Mouse (Mus musculus) heart, embryonic 10.5 days (tissue): ENCODE results near the gene Vdr. TPM values are rescaled to one million over a fixed set of nuclear protein-coding genes. Genes with fewer than 3 reads are reported as not detected.

Experiments
- DNase-seq: peaks from one replicate; pipeline ENCODE4 v3.0.0-alpha.2; 2017; ENCODE audit warnings: low spot score
- H3K27ac ChIP-seq: fragments of 300-500 bp; sonication (generic); 2 replicates; pipeline ENCODE4 v1.5.1; 2016; ENCODE audit warnings: mild to moderate bottlenecking
- H3K27me3 ChIP-seq: fragments of 300-500 bp; sonication (generic); 2 replicates; pipeline ENCODE4 v1.6.1; 2016; ENCODE audit warnings: mild to moderate bottlenecking; ENCODE audit not compliant: poor library complexity, insufficient read depth, severe bottlenecking
- H3K36me3 ChIP-seq: fragments of 300-500 bp; sonication (generic); 2 replicates; pipeline ENCODE4 v1.6.1; 2016; ENCODE audit warnings: mild to moderate bottlenecking, moderate library complexity
- H3K4me1 ChIP-seq: fragments of 300-500 bp; sonication (generic); 2 replicates; pipeline ENCODE4 v1.6.1; 2016; ENCODE audit warnings: mild to moderate bottlenecking
- H3K4me3 ChIP-seq: fragments of 300-500 bp; sonication (generic); 2 replicates; pipeline ENCODE4 v1.5.1; 2016; ENCODE audit warnings: mild to moderate bottlenecking, moderate library complexity
- H3K9me3 ChIP-seq: fragments of 300-500 bp; sonication (generic); 2 replicates; pipeline ENCODE4 v1.6.1; 2016; ENCODE audit warnings: mild to moderate bottlenecking, moderate library complexity
- WGBS: fragments of 180-500 bp; shearing (Covaris S2); methylation state at CpG from one replicate; pipeline ENCODE4 v1.1.7; 2016; 5-methylcytosine and 5-hydroxymethylcytosine counted together
- polyA plus RNA-seq: library from polyadenylated mRNA; unstranded; fragments of >200 nt; fragmentation: Nextera tagmentation; extraction: Ambion mirVana; gene quantifications from 2 replicates; pipeline ENCODE4 v1.2.1, GENCODE M21; 2016

The Vdr gene
- polyA plus RNA-seq, 1 experiment from 2014 or later, result 0.77 TPM

- WGBS, result 91% methylated on average over 17 of the region's 17 CpGs
- Histone ChIP-seq H3K27ac (no peak overlapping the region), H3K27me3 (no peaks in the 10 kb centered on the region), H3K36me3 (peaks cover 34% of the 10 kb centered on the region), H3K4me1 (peaks cover 56% of the 10 kb centered on the region), H3K4me3 (no peak overlapping the region), H3K9me3 (no peaks in the 10 kb centered on the region)
- DNase-seq, result no peak
Observed at GRCm38 (mm10) chr15:97816199-97816994, 94.0 kb downstream of the Vdr start.

- no peak overlapping the region for H3K27ac ChIP-seq
- peaks cover 41% of the 10 kb centered on the region for H3K36me3 ChIP-seq
- no peak for DNase-seq
- peaks cover 48% of the 10 kb centered on the region for H3K4me1 ChIP-seq
- WGBS, result 84% methylated on average over 4 of the region's 4 CpGs
- no peak overlapping the region for H3K4me3 ChIP-seq
- no peaks in the 10 kb centered on the region for H3K9me3 ChIP-seq
- H3K27me3 ChIP-seq, result no peaks in the 10 kb centered on the region
Observed at GRCm38 (mm10) chr15:97815254-97815653, 95.2 kb downstream of the Vdr start.

GRCm38 (mm10) chr15:97814703-97815102 is 95.7 kb downstream of the Vdr start:
- H3K36me3 ChIP-seq, result peaks cover 41% of the 10 kb centered on the region
- H3K27me3 ChIP-seq, result peaks cover 1% of the 10 kb centered on the region; the same call in 1 of the 2 replicates
- peaks cover 46% of the 10 kb centered on the region for H3K4me1 ChIP-seq
- DNase-seq, result no peak
- peak overlapping the region; percentile 36 for H3K27ac ChIP-seq
- no peaks in the 10 kb centered on the region for H3K9me3 ChIP-seq
- 42% methylated on average over 5 of the region's 5 CpGs for WGBS
- no peak overlapping the region for H3K4me3 ChIP-seq

- Histone ChIP-seq H3K27ac (peak overlapping the region; percentile 47), H3K4me3 (no peak overlapping the region), H3K27me3 (peaks cover 9% of the 10 kb centered on the region; the same call in 1 of the 2 replicates), H3K9me3 (no peaks in the 10 kb centered on the region), H3K4me1 (peaks cover 45% of the 10 kb centered on the region), H3K36me3 (peaks cover 52% of the 10 kb centered on the region)
- WGBS, result 58% methylated on average over 21 of the region's 21 CpGs
- no peak for DNase-seq
Observed at GRCm38 (mm10) chr15:97813452-97814204, 96.8 kb downstream of the Vdr start.

- H3K36me3 ChIP-seq, result peaks cover 60% of the 10 kb centered on the region
- no peak overlapping the region for H3K27ac ChIP-seq
- peaks cover 11% of the 10 kb centered on the region; the same call in 1 of the 2 replicates for H3K27me3 ChIP-seq
- H3K4me3 ChIP-seq, result no peak overlapping the region
- H3K4me1 ChIP-seq, result peaks cover 44% of the 10 kb centered on the region
- H3K9me3 ChIP-seq, result no peaks in the 10 kb centered on the region
- WGBS, result 78% methylated on average over 7 of the region's 7 CpGs
- no peak for DNase-seq
Observed at GRCm38 (mm10) chr15:97812875-97813274, 97.6 kb downstream of the Vdr start.

GRCm38 (mm10) chr15:97812126-97812525 is 98.3 kb downstream of the Vdr start:
- Histone ChIP-seq H3K27me3 (peaks cover 11% of the 10 kb centered on the region; the same call in 1 of the 2 replicates), H3K9me3 (no peaks in the 10 kb centered on the region), H3K4me1 (peaks cover 48% of the 10 kb centered on the region), H3K4me3 (no peak overlapping the region), H3K27ac (peak overlapping the region; percentile 9; the same call in 1 of the 2 replicates), H3K36me3 (peaks cover 67% of the 10 kb centered on the region)
- no peak for DNase-seq
- WGBS, result 77% methylated on average over 6 of the region's 6 CpGs

GRCm38 (mm10) chr15:97811307-97811706 is 99.1 kb downstream of the Vdr start:
- H3K9me3 ChIP-seq, result no peaks in the 10 kb centered on the region
- DNase-seq, result no peak
- H3K27me3 ChIP-seq, result peaks cover 11% of the 10 kb centered on the region; the same call in 1 of the 2 replicates
- peaks cover 48% of the 10 kb centered on the region for H3K4me1 ChIP-seq
- peaks cover 69% of the 10 kb centered on the region for H3K36me3 ChIP-seq
- no peak overlapping the region for H3K4me3 ChIP-seq
- H3K27ac ChIP-seq, result no peak overlapping the region
- 84% methylated on average over 9 of the region's 9 CpGs for WGBS

DNA sequence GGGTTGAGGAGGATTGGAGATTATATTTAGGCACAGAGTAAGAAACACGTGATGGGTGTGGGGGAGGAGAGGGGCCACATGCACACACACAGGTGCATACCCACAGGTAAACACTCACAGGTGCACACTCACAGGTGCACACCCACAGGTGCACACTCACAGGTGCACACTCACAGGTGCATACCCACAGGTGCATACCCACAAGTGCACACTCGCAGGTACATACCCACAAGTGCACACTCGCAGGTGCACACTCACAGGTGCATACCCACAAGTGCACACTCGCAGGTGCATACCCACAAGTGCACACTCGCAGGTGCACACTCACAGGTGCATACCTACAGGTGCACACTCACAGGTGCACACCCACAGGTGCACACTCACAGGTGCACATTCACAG is 100.0 kb downstream of the Vdr start:
- H3K9me3 ChIP-seq, result no peaks in the 10 kb centered on the region
- peaks cover 46% of the 10 kb centered on the region for H3K4me1 ChIP-seq
- peaks cover 11% of the 10 kb centered on the region; the same call in 1 of the 2 replicates for H3K27me3 ChIP-seq
- WGBS, result 90% methylated on average over 5 of the region's 5 CpGs
- no peak overlapping the region for H3K27ac ChIP-seq
- H3K36me3 ChIP-seq, result peaks cover 69% of the 10 kb centered on the region
- DNase-seq, result no peak
- H3K4me3 ChIP-seq, result no peak overlapping the region

DNA sequence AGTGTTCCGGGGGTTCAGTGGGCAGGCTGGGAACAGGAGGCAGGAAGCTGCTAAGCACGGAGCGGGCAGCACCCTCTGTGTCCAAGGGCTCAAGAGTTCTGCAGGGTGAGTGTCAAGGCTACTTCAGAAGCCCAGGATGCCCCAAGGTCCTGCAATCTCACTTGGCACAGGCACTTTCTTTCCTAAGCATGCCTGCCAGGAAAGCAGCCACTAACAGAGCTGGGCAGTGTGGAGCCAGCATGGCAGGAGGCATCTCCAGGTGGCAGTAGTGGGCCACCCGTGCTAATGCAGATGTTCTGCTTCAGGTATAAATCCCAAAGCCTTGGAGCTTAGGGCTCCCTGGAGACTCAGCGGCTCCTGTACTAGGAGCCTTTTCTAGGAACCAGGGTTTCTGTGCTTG is 100.5 kb downstream of the Vdr start:
- no peak overlapping the region for H3K4me3 ChIP-seq
- H3K36me3 ChIP-seq, result peaks cover 68% of the 10 kb centered on the region
- WGBS, result 86% methylated on average over 5 of the region's 5 CpGs
- DNase-seq, result no peak
- no peak overlapping the region for H3K27ac ChIP-seq
- peaks cover 41% of the 10 kb centered on the region for H3K4me1 ChIP-seq
- H3K27me3 ChIP-seq, result peaks cover 11% of the 10 kb centered on the region; the same call in 1 of the 2 replicates
- H3K9me3 ChIP-seq, result no peaks in the 10 kb centered on the region

DNA sequence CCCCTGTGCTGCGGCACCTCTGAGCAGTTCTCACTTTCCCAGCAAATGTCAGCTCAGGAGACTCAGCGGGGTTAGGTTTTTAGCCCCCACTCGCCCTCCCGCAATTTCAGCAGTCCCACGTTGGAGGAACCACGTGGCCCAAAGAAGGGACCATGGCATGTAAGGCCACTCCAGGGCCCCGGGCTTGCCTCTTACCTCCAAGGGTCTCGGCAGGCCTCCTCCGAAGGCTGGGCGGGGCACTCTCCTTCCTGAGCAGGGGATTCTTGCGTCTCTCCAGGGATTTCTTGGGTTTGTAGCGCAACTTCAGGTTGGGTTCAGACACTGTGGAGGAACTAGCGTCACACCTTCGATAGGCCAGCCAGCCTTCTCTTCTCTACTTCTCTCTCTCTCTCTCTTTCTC is 101.2 kb downstream of the Vdr start:
- Histone ChIP-seq H3K27ac (no peak overlapping the region), H3K4me3 (no peak overlapping the region), H3K4me1 (peaks cover 34% of the 10 kb centered on the region), H3K27me3 (peaks cover 11% of the 10 kb centered on the region; the same call in 1 of the 2 replicates), H3K9me3 (no peaks in the 10 kb centered on the region), H3K36me3 (peaks cover 69% of the 10 kb centered on the region)
- 75% methylated on average over 14 of the region's 14 CpGs for WGBS
- no peak for DNase-seq

DNA sequence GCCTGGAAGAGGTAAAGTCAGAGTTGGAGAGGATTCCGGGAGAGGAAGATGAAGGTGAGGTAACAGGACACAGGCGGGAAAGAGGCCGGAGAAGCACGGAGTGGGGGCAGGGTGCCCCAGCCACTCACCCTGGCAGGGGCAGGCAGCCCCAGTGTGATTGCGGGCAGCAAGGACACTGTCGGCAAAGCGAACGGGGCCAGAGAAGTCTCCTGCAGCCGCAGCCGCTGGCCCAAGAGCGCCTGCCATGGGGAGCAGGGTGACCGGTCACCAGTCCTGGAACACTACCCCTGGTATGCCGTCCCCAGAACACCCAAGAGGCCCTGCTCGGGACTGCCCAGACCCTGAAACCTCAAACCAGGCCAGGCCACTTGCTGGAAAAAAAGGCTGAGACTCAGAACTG is 101.9 kb downstream of the Vdr start:
- Histone ChIP-seq H3K9me3 (no peaks in the 10 kb centered on the region), H3K4me1 (peaks cover 27% of the 10 kb centered on the region), H3K4me3 (no peak overlapping the region), H3K27ac (no peak overlapping the region; the same call in 1 of the 2 replicates), H3K36me3 (peaks cover 69% of the 10 kb centered on the region), H3K27me3 (peaks cover 11% of the 10 kb centered on the region; the same call in 1 of the 2 replicates)
- 86% methylated on average over 14 of the region's 14 CpGs for WGBS
- no peak for DNase-seq

GRCm38 (mm10) chr15:97807867-97808266 is 102.6 kb downstream of the Vdr start:
- WGBS, result 69% methylated on average over 12 of the region's 12 CpGs
- Histone ChIP-seq H3K27me3 (peaks cover 11% of the 10 kb centered on the region; the same call in 1 of the 2 replicates), H3K9me3 (no peaks in the 10 kb centered on the region), H3K36me3 (peaks cover 69% of the 10 kb centered on the region), H3K4me3 (no peak overlapping the region), H3K4me1 (peaks cover 26% of the 10 kb centered on the region), H3K27ac (no peak overlapping the region)
- no peak for DNase-seq
